ENCODE assay signal across 1 mouse cellular context in the genomic region with DNA sequence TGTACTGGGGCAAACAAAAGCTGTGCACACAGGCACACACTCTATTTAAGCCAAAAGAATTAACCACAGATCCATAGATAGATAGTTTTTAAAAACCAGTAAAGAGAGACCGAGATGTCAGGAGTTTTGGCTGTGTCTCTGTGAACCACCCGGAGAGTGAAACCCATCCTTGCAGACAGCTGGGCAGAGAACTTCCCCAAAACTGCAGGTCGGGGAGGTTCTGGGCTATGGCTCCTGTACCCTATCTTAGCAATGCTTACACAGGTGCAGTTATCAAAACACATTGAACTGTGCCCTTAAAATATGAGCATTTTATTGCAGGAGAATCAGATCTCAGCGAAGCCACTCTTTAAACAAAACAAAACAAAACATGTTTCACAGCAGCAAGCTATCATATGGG.
TF ChIP-seq lines count a peak whose summit lies in the region.

No protein-coding gene starts in this region.

TF ChIP-seq in MEL, 35 proteins besides CTCF, POLR2A, EP300 and RAD21 (continued from another document):
- TF ChIP-seq ETS1 (IDR thresholded peaks at IDR 0.05; ENCODE audit: low read depth, low read length) = peak; percentile 81
- TF ChIP-seq SMC3 (IDR thresholded peaks at IDR 0.05; ENCODE audit: low read depth, low read length) = no peak
- no peak for TF ChIP-seq MAFK (IDR thresholded peaks at IDR 0.05; ENCODE audit: borderline replicate concordance, low read depth, low read length)
- no peak for TF ChIP-seq MAZ (IDR thresholded peaks at IDR 0.05; ENCODE audit: low read depth, low read length)
- TF ChIP-seq POLR2AphosphoS2 (IDR thresholded peaks at IDR 0.05; ENCODE audit: low read length) = no peak
- TF ChIP-seq MYB (IDR thresholded peaks at IDR 0.05; ENCODE audit: low read depth, low read length) = no peak
- TF ChIP-seq SIN3A (IDR thresholded peaks at IDR 0.05; ENCODE audit: low read length) = no peak; the same call in 1 of the 2 replicates
- no peak for TF ChIP-seq POLR2AphosphoS5 (IDR thresholded peaks at IDR 0.05; ENCODE audit: borderline replicate concordance, low read depth, low read length)
- no peak for TF ChIP-seq ZKSCAN1 (IDR thresholded peaks at IDR 0.05; ENCODE audit: low read depth, low read length)
- peak; percentile 44 for TF ChIP-seq GATA1 (IDR thresholded peaks at IDR 0.05; ENCODE audit: low read depth, low read length)
- TF ChIP-seq UBTF (IDR thresholded peaks at IDR 0.05; ENCODE audit: borderline replicate concordance, insufficient read depth, low read depth, low read length) = no peak
- TF ChIP-seq MAX (IDR thresholded peaks at IDR 0.05; ENCODE audit: low read length) = peak; percentile 40; the same call in 1 of the 2 replicates
- no peak for TF ChIP-seq NELFE (IDR thresholded peaks at IDR 0.05; ENCODE audit: low read depth, low read length)
- TF ChIP-seq ELF1 (IDR thresholded peaks at IDR 0.05; ENCODE audit: low read depth, low read length) = no peak
- TF ChIP-seq CHD1 (IDR thresholded peaks at IDR 0.05; ENCODE audit: low read depth, low read length) = no peak
- 0 out of 2 replicates have a peak, but pooled peaks have one; percentile 9 for TF ChIP-seq TBP (IDR thresholded peaks at IDR 0.05; ENCODE audit: low read depth, low read length)
- TF ChIP-seq MYC (IDR thresholded peaks at IDR 0.05; ENCODE audit: low read depth, low read length) = no peak
- no peak for TF ChIP-seq MEF2A (IDR thresholded peaks at IDR 0.05; ENCODE audit: extremely low read depth, insufficient replicate concordance, low read depth, low read length, poor library complexity, severe bottlenecking)
- 0 out of 2 replicates have a peak, but pooled peaks have one; percentile 42 for TF ChIP-seq TAL1 (IDR thresholded peaks at IDR 0.05; ENCODE audit: low read length)
- TF ChIP-seq CHD2 (IDR thresholded peaks at IDR 0.05; ENCODE audit: low read length) = no peak
- TF ChIP-seq E2F4 (IDR thresholded peaks at IDR 0.05; ENCODE audit: borderline replicate concordance, low read depth, low read length) = no peak
- TF ChIP-seq HCFC1 (IDR thresholded peaks at IDR 0.05; ENCODE audit: low read depth, low read length) = no peak
- no peak for TF ChIP-seq USF1 (IDR thresholded peaks at IDR 0.05; ENCODE audit: low read depth, low read length)
- TF ChIP-seq KAT2A (conservative IDR thresholded peaks at IDR 0.05; ENCODE audit: low read depth, low read length) = no peak
- TF ChIP-seq RCOR1 (IDR thresholded peaks at IDR 0.05; ENCODE audit: low read depth, low read length) = peak; percentile 53
- TF ChIP-seq ZC3H11A (IDR thresholded peaks at IDR 0.05; ENCODE audit: low read depth, low read length) = peak; percentile 12; the same call in 1 of the 2 replicates
